In genomic region chr5:136327736-136328135, GRCm38 (mm10) we compare ENCODE assay signal across 13 mouse cellular contexts.
DNase-seq lines count a peak whose midpoint lies in the region; ATAC-seq and TF ChIP-seq lines count a peak whose summit lies in the region.
"Had no signal": no experiment of that assay in that cellular context is flagged by ENCODE, and none has a peak within 500 bp of the region (broad histone marks: within the 10 kb centered on the region; RNA-seq: fewer than 3 reads in every experiment).

No protein-coding gene starts in this region.

- H3K79me2 ChIP-seq in CH12.LX (replicated peaks; ENCODE audit: control insufficient read depth, extremely low read depth, insufficient read depth, poor library complexity, severe bottlenecking) = no peaks in the 10 kb centered on the region

- DNase-seq in embryo, embryonic 10.5 days (ENCODE audit: low spot score) = peak; percentile 12
- no peak for DNase-seq in embryo, embryonic 10 days (ENCODE audit: low spot score)
- no peak for DNase-seq in liver, postnatal 0 days
- DNase-seq in CH12.LX (ENCODE audit: extremely low read depth) = no peak
- peak; percentile 7 for DNase-seq in induced T-regulatory cell, adult 2 months (ENCODE audit: low read depth)
- no peak for DNase-seq in midbrain, embryonic 11.5 days (ENCODE audit: low spot score, missing footprints)
- DNase-seq in midbrain, embryonic 10.5 days (ENCODE audit: low spot score) = no peak
- DNase-seq: cerebellum, postnatal 36 days; left cerebral cortex, postnatal 4 days; lung, postnatal 10 days had no signal

- no peak overlapping the region for H3K27ac ChIP-seq in liver, postnatal 0 days (ENCODE audit: low read depth)
- H3K27ac ChIP-seq in liver, embryonic 12.5 days = no peak overlapping the region
- H3K27ac ChIP-seq in CH12.LX (ENCODE audit: insufficient read depth, low read depth) = no peak overlapping the region
- no peak overlapping the region for H3K27ac ChIP-seq in midbrain, embryonic 11.5 days (ENCODE audit: low read depth, low read length)
- no peak overlapping the region for H3K27ac ChIP-seq in midbrain, embryonic 10.5 days (replicated peaks)

- no peak for TF ChIP-seq POLR2A in CH12.LX (IDR thresholded peaks at IDR 0.05; ENCODE audit: low read depth, low read length)

- H3K36me3 ChIP-seq in liver, postnatal 0 days (replicated peaks; ENCODE audit: insufficient read depth, low read length) = peaks cover 18% of the 10 kb centered on the region
- peaks cover 47% of the 10 kb centered on the region for H3K36me3 ChIP-seq in liver, embryonic 12.5 days
- peaks cover 16 to 70% of the 10 kb centered on the region in 2 experiments for H3K36me3 ChIP-seq in CH12.LX (replicated peaks in 1 of 2; ENCODE audit: control insufficient read depth in 1 of 2, insufficient read depth in 1 of 2, low read length in 1 of 2)
- H3K36me3 ChIP-seq in midbrain, embryonic 11.5 days (ENCODE audit: control insufficient read depth, insufficient read depth, low read length) = peaks cover 13% of the 10 kb centered on the region; the same call in 1 of the 2 replicates
- H3K36me3 ChIP-seq in midbrain, embryonic 10.5 days = peaks cover 98% of the 10 kb centered on the region

- in situ Hi-C loops in CH12.LX (cut with MboI; ENCODE audit: low pct_ligation_motif_present, low pct_unique_long_range_greater_than_20kb, low sequenced_read_pairs) = no loop called here

- no peaks in the 10 kb centered on the region for H3K9me3 ChIP-seq in liver, postnatal 0 days (ENCODE audit: low read length)
- H3K9me3 ChIP-seq in liver, embryonic 12.5 days (replicated peaks) = no peaks in the 10 kb centered on the region
- no peaks in the 10 kb centered on the region for H3K9me3 ChIP-seq in CH12.LX (replicated peaks; ENCODE audit: low read length)
- no peaks in the 10 kb centered on the region for H3K9me3 ChIP-seq in midbrain, embryonic 11.5 days (ENCODE audit: control insufficient read depth, low read length)
- H3K9me3 ChIP-seq in midbrain, embryonic 10.5 days (replicated peaks) = no peaks in the 10 kb centered on the region

- no peak for ATAC-seq in liver, postnatal 0 days
- ATAC-seq in liver, embryonic 12.5 days = no peak
- no peak for ATAC-seq in midbrain, embryonic 11.5 days (ENCODE audit: low FRiP score)
- ATAC-seq: activated CD4-positive, CD25-positive, alpha-beta regulatory T cell, adult 4 months; intestine, embryonic 16.5 days had no signal

- no peaks in the 10 kb centered on the region for H3K27me3 ChIP-seq in liver, postnatal 0 days (ENCODE audit: insufficient read depth, low read length)
- H3K27me3 ChIP-seq in liver, embryonic 12.5 days (replicated peaks) = no peaks in the 10 kb centered on the region
- no peaks in the 10 kb centered on the region for H3K27me3 ChIP-seq in CH12.LX (replicated peaks)
- no peaks in the 10 kb centered on the region for H3K27me3 ChIP-seq in midbrain, embryonic 11.5 days (ENCODE audit: control insufficient read depth, insufficient read depth, low read length)
- no peaks in the 10 kb centered on the region for H3K27me3 ChIP-seq in midbrain, embryonic 10.5 days (ENCODE audit: low read depth, poor library complexity, severe bottlenecking)

- peak; percentile 27 for TF ChIP-seq RAD21 in CH12.LX (IDR thresholded peaks at IDR 0.05; ENCODE audit: low read depth, low read length)

- no peak overlapping the region for H3K4me2 ChIP-seq in liver, postnatal 0 days (ENCODE audit: low read depth, low read length)
- H3K4me2 ChIP-seq in liver, embryonic 12.5 days = no peak overlapping the region
- H3K4me2 ChIP-seq in CH12.LX (ENCODE audit: insufficient read depth, low read depth, poor library complexity, severe bottlenecking) = no peak overlapping the region
- H3K4me2 ChIP-seq in midbrain, embryonic 11.5 days = no peak overlapping the region

- H3K4me3 ChIP-seq in liver, postnatal 0 days (ENCODE audit: low read depth, low read length) = no peak overlapping the region
- no peak overlapping the region for H3K4me3 ChIP-seq in liver, embryonic 12.5 days
- no peak overlapping the region for H3K4me3 ChIP-seq in CH12.LX (replicated peaks in 1 of 3; ENCODE audit: low read depth in 2 of 3, low read length in 2 of 3, poor library complexity in 1 of 3)
- H3K4me3 ChIP-seq in midbrain, embryonic 11.5 days (ENCODE audit: low read depth, low read length) = no peak overlapping the region
- no peak overlapping the region for H3K4me3 ChIP-seq in midbrain, embryonic 10.5 days

- WGBS in liver, postnatal 0 days (ENCODE audit: insufficient replicate concordance) = 85% methylated on average over 2 of the region's 2 CpGs
- WGBS in liver, embryonic 12.5 days (ENCODE audit: insufficient replicate concordance) = 80% methylated on average over 2 of the region's 2 CpGs
- 94% methylated on average over 2 of the region's 2 CpGs for WGBS in midbrain, embryonic 11.5 days
- WGBS in midbrain, embryonic 10.5 days = 90% methylated on average over 2 of the region's 2 CpGs

- dilution Hi-C loops in CH12.LX (cut with MboI; ENCODE audit: extremely low pct_ligation_motif_present, extremely low pct_unique_long_range_greater_than_20kb, low sequenced_read_pairs) = no loop called here

- peak; percentile 43 for TF ChIP-seq CTCF in liver, postnatal 0 days (IDR thresholded peaks at IDR 0.05; ENCODE audit: low read depth)
- TF ChIP-seq CTCF in CH12.LX (conservative IDR thresholded peaks at IDR 0.05 in 1 of 2, IDR thresholded peaks at IDR 0.05 in 1 of 2; ENCODE audit: low read depth in 2 of 2, low read length in 2 of 2) = peak in 1 of 2 experiments; percentile 51; a peak in 2 of 4 replicates

- no peaks in the 10 kb centered on the region for H3K4me1 ChIP-seq in liver, postnatal 0 days (ENCODE audit: insufficient read depth)
- H3K4me1 ChIP-seq in liver, embryonic 12.5 days = no peaks in the 10 kb centered on the region
- no peaks in the 10 kb centered on the region for H3K4me1 ChIP-seq in CH12.LX (ENCODE audit: control insufficient read depth in 1 of 2, insufficient read depth in 2 of 2)
- no peaks in the 10 kb centered on the region for H3K4me1 ChIP-seq in midbrain, embryonic 11.5 days (ENCODE audit: control insufficient read depth, insufficient read depth, low read length)
- no peaks in the 10 kb centered on the region for H3K4me1 ChIP-seq in midbrain, embryonic 10.5 days

- H3K9ac ChIP-seq in liver, postnatal 0 days (replicated peaks) = no peak overlapping the region
- no peak overlapping the region for H3K9ac ChIP-seq in liver, embryonic 12.5 days
- no peak overlapping the region for H3K9ac ChIP-seq in CH12.LX (ENCODE audit: insufficient read depth, low read depth)
- no peak overlapping the region for H3K9ac ChIP-seq in midbrain, embryonic 11.5 days (ENCODE audit: low read length)

- TF ChIP-seq EP300 in liver, postnatal 0 days (IDR thresholded peaks at IDR 0.05; ENCODE audit: low read depth) = no peak
- TF ChIP-seq EP300 in CH12.LX (IDR thresholded peaks at IDR 0.05; ENCODE audit: low read length) = no peak

TF ChIP-seq in CH12.LX, 34 proteins besides CTCF, POLR2A, EP300 and RAD21:
- TF ChIP-seq SMC3 (IDR thresholded peaks at IDR 0.05; ENCODE audit: low read depth, low read length) = peak; percentile 30
- no peak for TF ChIP-seq MYC (IDR thresholded peaks at IDR 0.05; ENCODE audit: low read depth, low read length)
TF ChIP-seq in CH12.LX: peak in this region for 1.

Comparison
In these comparisons a context has a peak if more than half of its experiments do, and no peak if none do; other contexts are left out.
1. DNase-seq: peak in embryo, embryonic 10.5 days (single experiment) and induced T-regulatory cell, adult 2 months (single experiment); none in embryo, embryonic 10 days (single experiment), liver, postnatal 0 days (single experiment), CH12.LX (single experiment), midbrain, embryonic 11.5 days (single experiment) and midbrain, embryonic 10.5 days (single experiment).